Mouse (Mus musculus) cerebellum, postnatal 36 days (tissue): Measurements from ENCODE around the gene Dtnb.
A peak's percentile ranks its signal among the peaks of the same experiment; 100 is the strongest.

Experiments
- DNase-seq, 2 experiments: peaks; one replicate each; pipeline ENCODE4 v3.0.0; 2021 to 2022; ENCODE audit warnings: mixed read lengths in 2 of 2

The Dtnb gene

DNA sequence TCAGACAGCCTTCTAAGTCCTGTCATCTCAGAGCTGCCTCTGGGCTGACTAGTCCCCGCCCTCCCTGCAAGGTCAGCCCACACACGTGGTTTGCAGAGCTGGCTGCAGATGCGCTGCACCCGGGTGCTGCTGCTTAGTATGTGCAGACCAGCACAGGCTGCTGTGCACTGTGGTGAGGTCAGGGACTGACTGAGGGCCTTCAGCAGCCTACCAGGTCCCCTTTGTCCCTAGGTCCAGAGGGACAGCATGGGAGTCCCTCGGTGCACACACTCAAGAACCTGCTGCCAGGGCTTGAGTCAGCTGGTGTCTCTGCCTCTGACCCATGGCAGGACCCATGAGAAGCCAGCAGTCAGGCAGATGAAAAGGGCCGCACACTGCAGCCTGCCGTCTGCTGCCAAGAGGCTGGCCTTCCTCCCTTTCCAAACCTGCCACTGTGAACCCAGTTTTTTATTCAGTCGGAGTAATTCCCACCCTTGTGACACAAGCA, 208.3 kb downstream of the Dtnb start:
- peak in 1 of 2 experiments; percentile 37 for DNase-seq

- DNase-seq: peak in 1 of 2 experiments; percentile 27
Observed at GRCm38 (mm10) chr12:3780931-3781471, 208.8 kb downstream of the Dtnb start.

- DNase-seq: peak; percentile 79 to 83
Observed at GRCm38 (mm10) chr12:3781482-3781881, 209.3 kb downstream of the Dtnb start.

DNA sequence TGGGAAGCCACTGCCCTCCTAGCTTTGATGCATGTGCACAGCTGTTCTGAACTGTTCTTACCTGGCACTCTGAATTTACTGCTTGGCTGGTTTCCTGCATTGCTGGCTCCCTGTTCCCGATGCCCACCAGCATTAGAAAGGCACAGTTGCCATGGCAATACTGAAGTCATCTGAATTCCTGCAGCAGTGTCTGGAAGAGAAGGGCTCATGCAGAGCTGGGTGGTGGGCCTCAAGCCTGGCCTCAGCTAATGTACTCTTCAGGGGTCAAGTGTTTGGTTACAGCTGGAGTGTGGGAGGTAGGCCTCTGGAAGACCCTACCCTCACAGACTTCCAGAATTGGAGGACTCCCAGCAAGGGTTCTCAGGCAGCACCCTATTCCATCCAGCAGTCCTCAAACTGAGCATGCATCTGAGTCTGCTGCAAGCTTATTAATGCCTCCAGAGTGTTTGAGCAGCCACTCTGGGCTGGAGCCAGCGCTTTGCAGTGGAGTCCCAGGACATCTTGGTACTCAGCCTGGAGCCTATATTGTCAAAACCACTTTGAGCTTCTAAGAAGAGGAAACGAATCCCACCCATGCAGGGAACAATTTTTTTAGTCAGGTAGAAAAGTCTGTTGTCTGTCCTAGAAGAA, 211.1 kb downstream of the Dtnb start:
- DNase-seq: no peak

- no peak for DNase-seq
Observed at GRCm38 (mm10) chr12:3784258-3784657, 212.1 kb downstream of the Dtnb start.

- no peak for DNase-seq
Observed at GRCm38 (mm10) chr12:3784729-3785128, 212.5 kb downstream of the Dtnb start.

- no peak for DNase-seq
Observed at GRCm38 (mm10) chr12:3787041-3787440, 214.9 kb downstream of the Dtnb start.

- DNase-seq: no peak
Observed at GRCm38 (mm10) chr12:3787541-3787940, 215.4 kb downstream of the Dtnb start.

DNA sequence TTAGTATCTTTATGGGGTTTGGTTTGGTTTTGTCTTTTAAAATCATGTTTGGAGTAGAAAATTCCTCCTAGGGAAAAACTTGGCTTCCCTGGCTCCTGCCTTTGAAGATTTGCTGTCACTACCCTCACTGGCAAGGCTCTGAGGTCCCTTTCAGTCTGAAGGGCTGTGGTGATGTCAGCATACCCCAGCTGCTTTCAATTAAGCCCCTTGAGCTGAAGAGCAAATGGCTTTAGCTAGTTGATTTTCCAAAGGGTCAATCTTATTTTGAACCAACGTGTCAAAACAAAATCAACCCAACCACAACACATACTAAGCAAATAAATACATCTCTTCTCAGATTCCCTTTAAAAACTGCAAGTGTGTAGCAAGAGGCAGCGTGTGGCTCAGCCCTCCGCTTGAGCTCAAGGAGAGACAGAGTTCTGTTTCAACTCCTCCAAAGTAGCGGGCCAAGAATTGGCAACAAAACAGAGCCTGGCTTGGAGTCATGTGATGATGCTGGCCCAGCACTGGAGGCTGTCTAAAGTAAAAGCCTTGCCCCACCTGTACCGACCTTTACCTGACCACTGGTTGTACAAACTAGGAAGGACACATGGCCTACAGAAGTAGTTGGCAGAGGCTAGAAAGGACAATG, 216.4 kb downstream of the Dtnb start:
- no peak for DNase-seq

DNA sequence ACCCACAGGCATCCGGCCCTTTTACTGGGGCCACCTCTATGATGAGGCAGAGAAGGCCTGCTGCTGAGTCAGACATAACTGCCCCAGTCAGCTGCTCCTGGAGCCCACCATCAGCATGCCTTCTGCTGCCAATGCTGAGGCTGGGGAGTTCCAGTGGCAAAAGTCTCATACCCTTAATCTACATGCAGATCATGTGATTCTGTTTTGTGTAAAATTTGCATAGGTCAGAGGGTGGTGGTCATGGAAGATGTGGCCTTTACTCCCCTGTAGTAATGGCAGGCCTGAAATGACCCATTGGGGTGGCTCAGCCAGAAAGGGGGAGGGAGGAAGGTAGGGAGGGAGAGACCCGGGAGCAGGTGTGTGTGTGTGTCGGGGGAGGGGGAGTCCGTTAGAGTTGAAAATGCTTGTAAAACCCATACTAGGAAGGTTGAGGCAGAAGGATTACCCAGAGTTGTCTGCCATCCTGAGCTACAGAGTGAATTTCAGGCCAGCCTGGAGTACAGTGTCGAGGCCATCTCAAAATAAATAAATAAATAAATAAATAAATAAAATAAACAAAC, 217.5 kb downstream of the Dtnb start:
- DNase-seq: no peak

DNA sequence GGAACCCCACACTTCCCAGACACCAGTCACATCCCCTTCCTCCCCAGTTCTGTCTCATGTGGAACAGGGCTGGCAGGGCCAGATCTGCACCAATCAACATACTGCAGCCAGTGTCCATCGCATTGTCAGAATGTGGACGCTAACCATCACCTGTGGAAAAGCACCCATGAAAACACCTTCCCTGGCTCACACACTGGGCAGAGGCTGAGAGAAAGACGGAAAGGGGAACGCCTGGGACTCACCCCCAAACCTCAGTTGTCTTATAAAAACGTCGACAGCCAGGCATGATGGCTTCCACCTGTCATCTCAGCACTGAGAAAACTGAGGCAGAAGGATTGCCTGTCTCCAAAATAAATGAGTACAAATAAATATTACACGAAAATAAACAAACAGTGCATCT, 219.1 kb downstream of the Dtnb start:
- DNase-seq: peak in 1 of 2 experiments; percentile 35

DNA sequence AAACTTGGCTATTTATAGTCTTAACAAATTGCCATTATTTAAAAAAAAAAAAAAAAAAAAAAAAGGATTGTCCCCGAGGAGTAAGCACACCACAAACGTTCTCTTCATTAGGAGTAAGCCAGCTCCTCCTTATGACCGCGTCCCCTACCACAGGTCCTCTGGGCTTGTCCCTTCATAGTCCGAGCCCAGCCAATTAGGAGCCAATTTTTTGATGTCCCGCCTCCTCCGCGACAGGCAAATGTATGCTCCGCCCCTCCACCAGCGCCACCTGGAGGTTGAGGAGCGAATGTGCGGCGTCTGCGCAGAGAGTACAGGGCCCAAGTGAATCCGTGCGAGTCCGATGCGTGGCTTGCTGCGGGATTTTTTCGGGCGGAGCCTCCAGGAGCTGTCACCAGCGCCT, 219.6 kb downstream of the Dtnb start:
- peak; percentile 97 for DNase-seq

GRCm38 (mm10) chr12:3792248-3792647, 220.1 kb downstream of the Dtnb start:
- no peak for DNase-seq

GRCm38 (mm10) chr12:3795569-3795968, 223.4 kb downstream of the Dtnb start:
- no peak for DNase-seq

DNA sequence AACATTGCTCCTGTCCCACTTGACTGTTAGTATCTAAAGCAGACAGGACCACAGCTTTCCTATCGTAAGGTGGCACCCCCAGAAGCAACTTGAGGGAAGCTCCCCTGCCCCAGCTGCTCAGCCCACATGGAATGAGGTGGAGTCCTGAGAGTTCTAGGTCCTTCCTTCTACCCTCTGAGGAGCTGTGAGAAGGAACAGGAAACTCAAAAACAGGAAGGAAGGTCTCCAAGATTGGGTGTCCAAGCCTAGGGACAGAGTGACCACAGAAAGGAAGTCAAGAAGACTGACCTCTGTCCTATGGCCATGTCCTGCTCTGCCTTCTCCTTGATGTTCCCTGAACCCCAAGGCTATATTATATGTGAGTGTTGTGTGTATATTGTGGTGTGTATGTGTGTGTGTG, 227.4 kb downstream of the Dtnb start:
- DNase-seq: no peak

DNA sequence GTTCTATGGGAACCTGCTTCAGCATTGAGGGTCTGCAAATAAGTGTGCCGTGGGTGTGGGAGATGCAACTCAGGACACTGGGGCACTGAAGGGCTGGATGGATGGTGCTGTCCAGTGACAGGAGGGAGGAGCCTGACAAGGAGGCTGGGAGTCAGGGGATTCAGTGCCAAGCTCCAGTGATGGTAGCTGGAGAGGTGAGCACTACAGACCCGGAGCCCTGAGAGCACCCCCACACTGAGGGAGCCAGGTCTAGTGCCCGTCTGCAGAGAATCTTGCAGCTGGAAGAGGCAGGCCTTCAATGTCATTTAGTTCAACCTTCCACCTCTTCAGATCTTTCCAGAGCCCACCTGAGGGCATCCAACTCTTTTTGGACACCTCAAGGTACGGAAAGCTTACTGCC, 233.7 kb downstream of the Dtnb start, which contains the start of gene Dnmt3a:
Dnmt3a (plus strand) TSS at position 156 of the 400 bp plus-strand sequence.
- DNase-seq: peak in 1 of 2 experiments; percentile 43

DNA sequence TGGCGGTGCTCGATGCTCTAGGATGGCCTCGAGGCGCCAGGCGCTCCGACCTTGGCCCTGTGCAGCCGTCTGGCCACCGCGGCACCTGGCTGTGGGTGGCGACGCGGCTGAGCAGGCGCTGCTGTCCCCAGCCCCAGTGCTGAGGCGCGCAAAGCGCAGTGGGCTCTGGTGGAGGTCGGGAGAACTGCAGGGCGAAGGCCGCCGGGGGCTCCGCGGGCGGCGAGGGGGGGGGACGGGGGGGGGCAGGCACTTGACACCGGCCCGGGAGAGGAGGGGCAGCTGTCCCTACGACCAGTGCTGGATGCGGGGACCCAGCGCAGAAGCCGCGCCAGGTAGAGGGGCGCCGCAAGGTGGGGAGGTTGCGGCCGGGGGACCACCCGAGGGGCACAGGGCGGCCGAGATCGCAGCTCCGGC, 234.1 kb downstream of the Dtnb start:
- peak; percentile 70 to 84 for DNase-seq

DNA sequence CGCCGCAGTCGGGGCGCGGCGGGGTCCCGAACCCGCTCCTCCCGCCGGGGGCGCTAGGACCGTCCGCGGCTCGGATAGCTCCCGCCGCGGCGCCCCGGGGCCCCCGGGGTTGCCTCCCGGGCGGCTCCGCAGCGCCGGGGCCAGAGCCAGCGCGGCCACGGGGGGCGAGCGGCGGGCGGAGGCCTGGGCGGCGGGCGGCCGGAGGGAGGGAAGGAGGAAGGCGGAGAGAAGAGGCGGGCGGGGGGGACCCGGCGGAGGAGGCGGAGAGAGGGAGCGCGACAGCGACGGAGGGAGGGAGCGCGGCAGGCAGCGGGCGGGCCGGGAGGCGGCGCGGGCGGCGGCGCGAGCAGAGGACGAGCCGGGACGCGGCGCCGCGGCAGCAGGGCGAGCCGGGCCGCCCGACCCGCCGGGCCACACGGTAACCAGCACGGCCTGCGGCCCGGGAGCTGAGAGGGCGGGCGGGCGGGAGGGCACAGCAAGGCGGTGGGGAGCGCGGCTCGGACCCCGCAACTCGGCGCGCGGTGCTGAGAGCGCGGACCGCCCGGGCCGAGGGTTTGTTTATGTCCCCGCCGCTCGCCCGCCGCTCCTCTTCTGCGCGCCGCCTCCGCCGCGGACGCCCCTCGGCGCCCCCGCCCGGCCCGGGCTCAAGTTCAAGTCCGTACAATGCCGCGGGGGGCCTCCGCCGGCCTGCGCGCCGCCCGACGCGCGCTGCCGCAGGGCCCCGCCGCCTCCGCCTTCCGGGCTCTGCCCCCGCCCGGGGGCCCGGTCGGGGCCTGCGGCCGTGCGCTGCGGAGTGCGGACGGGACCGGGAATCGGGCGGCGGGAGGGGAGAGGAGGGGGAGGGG, 234.7 kb downstream of the Dtnb start:
- DNase-seq: peak; percentile 77 to 88

GRCm38 (mm10) chr12:3807548-3808395, 235.6 kb downstream of the Dtnb start:
- peak; percentile 44 to 69 for DNase-seq

DNA sequence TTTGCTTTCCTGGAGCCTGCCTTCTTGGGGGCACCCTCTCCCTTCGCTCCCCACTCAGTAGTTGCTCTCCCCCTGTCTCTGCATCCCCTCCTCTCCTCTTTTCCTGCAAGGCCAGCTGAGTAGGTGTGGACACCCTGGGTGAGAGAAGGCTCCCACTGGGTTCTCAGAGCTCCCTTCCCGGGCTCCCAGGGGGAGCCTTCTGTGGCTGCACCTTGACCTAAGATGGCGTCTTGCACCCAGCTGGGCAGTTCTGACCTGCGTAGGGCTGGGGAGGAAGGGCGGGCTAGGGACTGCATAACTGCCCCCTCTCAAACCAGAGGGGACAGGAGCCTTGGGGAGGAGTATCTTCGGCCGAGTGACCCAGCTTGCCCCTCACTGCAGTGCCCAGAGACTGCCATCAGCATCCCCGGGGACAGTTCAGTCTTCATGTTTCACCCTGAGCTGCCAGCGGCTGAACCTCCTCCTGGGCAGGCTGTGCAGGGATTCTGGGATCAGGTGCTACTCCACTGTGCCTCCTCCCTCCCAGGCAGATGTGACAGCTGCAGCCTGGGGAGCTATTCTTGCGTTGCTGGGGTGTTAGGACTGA, 236.3 kb downstream of the Dtnb start:
- DNase-seq: no peak

DNA sequence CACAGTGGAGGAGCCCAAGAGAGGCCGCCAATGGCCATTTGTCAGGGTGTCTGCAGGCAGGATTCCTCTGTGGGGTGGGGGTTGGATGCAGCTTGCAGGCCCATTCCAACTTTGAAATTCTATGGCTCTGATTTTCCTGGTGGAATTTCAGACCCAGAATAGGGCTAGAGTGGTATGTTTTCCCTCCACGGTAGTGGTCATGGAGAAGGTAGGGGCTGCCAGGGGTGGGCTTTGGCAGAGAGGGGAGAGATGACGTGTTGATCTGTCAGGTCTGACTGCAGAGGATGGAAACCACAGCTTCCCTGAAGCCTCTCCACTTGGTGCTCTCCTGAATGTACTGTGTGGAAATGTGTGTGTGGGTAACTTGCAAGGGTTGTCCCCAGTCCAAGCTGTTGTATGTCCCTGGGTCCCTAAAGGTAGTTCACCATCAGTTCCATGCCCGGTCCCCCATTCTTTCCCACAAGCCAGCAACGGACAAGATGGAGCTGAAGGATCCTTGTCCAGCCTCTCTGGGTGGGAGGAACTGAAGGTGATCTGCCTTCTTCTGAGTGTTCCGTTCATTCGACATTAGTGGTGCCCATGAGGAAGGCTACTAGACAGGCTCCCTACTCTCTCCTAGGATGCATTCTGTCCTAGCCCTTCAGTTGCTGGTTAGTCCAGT, 237.5 kb downstream of the Dtnb start:
- DNase-seq: no peak
